Mouse (Mus musculus): ENCODE measurements around the gene Rhbg.

Gene Rhbg

GRCm38 (mm10) chr3:88256382-88256781 lies 1.9 kb upstream of the Rhbg start:
- no peak for DNase-seq

DNA sequence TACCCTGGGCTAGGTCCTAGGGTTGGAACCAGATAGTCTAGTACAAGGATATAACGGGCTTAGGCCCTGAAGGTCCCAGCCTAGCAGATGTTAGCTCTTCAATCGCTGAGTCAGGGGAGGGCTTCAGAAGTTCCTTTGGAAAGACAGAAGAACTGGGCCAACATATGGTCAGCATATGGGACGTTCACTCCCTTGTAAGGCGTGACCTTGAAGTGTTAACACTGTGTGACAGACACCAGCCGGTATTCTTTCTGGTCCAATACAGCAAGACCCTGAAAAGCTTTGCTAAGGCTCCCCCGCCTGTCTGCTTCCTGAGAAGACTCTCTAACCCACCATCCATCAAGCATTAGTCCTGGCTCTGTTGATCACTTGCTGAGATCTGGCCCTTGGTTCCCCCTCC lies 1.4 kb upstream of the Rhbg start:
- no peak for DNase-seq

DNA sequence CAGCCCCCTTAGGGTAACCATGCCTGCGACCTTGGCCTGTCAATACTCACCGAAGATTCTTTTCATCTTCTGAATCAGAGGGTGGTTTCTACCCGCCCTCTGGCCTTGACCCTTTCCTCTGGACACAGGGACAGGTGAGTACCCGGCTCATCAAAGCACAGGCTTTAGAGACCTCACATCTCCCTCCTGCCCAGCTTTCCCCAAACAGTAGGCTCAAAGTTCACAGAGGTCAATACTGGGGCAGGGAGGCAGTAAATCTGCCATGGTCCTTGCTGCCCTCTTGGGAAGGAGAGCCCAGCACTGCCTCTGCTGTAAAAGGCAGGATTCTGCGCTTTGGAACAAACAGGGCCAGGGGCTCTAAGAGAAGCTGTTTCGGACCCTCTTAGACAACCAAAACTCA lies 1.8 kb downstream of the Rhbg start:
- DNase-seq: no peak

DNA sequence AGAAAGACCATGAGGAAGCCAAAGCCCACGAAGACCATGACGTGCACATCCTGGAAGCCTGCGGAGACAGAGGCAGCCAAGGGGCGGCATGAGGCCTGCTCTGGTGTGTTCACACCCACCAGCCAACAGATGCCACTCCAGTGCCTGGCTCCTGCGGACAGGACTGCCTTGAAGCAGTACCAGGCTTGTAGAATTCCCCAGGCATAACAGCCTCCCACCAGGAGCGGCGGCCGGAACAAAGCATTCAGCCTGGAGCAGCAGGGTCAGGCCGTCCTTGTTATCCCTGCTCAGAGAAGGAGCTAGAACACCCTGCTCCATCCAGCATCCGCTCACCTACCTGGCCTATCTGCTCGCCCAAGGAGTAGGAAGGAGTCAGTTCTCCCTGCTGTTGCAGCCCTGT lies 6.1 kb downstream of the Rhbg start:
- DNase-seq: no peak

GRCm38 (mm10) chr3:88247666-88248065 lies 6.8 kb downstream of the Rhbg start:
- DNase-seq: no peak

DNA sequence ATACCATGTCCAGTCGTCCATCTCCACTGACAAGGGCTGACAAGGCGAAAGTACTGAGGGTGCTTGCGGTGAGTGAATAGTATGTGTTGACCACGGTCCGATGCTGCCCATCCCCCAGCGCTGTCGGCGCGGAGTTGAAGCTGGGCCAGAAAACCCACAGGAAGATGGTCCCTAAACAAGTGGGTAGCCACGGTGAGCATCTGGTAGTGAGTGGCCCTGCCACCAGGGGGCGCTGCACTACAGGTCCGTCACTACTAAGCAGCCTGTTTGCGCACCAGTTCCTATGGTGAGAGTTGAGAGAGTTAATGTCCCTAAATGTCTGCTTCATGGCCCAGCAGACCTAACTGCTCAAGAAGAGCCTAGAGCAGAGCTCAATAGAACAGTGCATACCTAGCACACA lies 8.7 kb downstream of the Rhbg start:
- DNase-seq: peak; percentile 72

GRCm38 (mm10) chr3:88244071-88244470 lies 10.4 kb downstream of the Rhbg start:
- DNase-seq: peak; percentile 59

GRCm38 (mm10) chr3:88242531-88242930 lies 12.0 kb downstream of the Rhbg start:
- DNase-seq: peak; percentile 89

DNA sequence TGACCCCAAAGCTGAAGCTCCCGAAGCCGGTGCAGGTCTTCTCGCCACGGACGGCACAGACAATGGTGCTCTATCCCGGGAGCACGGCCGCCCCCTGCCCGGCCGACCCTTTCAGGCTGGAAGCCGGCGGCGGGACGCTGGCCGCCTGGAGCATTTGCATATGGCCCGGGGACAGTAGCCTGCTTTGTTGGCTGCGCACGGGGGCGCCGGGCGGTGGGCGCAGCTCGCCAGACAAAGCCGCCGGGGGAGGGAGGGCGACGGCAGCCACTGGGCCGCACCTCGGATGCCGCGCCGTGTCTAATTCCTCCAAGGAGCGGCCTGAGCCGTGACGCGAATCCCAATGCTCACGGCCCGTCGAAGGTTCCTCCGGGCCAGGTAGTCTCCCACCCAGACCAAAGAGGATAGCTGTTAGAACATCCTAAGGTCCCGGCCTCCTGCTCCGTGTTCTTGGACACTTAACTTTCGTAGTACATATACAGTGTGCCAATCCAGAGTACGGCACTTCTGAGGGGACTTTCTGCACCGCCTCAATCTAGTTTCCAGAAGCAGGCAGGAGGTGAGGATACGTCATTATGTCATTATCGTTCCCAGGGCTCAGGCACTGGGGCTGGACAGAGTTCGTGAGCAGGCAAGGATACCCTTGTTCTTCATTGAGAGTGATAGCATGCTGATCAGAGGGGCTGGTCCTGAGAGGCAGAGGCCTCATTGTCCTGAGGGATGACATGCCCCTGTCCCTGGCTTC lies 13.3 kb downstream of the Rhbg start:
- no peak for DNase-seq

- DNase-seq: peak; percentile 36
These were observed 15.1 kb downstream of the Rhbg start for GRCm38 (mm10) chr3:88239446-88239845.

GRCm38 (mm10) chr3:88238866-88239391 lies 15.6 kb downstream of the Rhbg start:
- peak; percentile 57 for DNase-seq

DNA sequence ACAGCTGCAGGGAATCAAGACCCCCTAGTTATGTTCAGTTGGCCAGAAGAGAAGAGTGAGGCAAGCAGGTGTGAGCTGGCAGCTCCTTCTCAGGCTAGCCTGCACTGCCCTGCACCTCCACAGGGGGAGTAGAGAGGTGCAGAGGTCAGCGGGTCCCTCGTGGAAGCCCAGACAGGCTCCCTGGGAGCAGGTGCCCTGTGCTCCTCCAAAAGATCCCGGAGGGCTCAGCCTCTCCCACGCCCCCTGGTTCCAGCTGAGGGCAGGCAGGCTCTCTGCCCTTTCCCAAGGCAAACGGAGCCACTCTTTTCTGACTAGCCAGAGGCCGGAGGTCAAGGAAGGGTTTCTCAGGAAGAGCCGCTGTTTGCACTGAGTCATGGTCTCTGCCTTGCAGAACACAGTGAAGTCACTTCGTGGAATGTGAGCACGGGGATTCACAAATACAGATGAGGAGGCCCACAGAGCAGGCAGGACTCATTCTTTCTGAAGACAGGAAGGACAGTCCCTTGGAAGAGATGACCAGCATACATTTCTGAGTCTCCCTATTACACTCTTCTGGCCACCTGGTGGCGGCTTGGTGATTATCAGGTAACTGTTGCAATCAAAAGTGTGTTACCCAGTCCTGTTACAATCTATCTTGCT lies 16.8 kb downstream of the Rhbg start:
- DNase-seq: peak; percentile 77

DNA sequence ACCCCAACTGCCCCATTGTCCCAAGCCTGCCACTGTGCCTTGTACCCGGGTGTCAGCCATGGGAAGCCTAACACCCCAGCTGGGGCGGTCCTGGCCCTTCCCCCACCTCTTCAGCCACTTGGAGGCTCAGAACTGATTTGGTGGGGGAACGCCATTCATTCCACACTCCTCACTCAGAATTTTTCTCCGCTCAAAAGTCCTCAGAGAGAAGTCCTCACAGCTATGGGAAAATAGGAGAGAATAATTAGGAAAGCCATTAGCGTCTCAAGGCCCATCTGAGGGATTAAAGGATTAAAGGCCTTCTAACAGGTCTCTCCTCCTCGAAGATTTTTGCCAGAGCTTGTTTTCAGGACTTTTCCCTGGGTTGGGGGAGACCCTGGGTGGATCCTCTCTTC lies 17.4 kb downstream of the Rhbg start:
- peak; percentile 27 for DNase-seq

DNA sequence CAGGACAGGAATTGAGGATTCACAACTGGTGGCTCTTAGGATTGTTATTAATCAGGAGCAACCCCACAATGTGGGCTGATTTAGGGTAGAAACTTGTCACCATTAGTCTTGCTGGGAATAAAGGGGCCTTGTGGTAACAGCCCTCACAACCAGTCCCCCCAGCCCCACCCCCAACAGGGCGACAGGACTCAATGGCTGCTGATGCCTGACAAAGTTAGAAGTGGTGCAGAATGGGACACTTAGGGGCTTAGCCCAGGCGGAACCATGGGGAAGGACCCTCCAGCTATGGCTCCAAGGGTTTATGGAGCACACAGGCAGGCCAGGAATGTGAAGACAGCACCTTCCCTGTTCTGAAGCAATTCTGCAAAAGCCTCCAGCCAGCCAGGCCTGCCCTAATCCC lies 18.9 kb downstream of the Rhbg start:
- peak; percentile 30 for DNase-seq

DNA sequence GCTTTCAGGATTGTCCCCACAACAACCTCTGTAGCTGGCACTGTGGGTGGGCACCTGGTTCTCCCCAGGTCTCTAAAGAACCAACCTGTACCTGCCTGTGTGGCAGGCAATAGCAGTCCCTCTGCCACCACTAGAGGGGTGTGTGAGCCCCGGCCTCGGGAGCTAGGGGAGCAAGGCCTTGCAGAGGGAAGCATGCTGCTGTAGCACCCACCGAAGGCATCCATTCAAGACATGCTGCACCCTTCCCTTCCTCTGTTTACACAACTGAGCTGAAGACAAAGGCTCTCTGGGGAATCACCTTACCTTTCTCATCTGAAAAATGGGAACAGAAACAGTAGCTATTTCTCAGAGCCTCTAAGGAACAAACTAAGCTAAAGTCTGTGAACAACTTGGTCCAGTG lies 19.3 kb downstream of the Rhbg start:
- DNase-seq: peak; percentile 62

DNA sequence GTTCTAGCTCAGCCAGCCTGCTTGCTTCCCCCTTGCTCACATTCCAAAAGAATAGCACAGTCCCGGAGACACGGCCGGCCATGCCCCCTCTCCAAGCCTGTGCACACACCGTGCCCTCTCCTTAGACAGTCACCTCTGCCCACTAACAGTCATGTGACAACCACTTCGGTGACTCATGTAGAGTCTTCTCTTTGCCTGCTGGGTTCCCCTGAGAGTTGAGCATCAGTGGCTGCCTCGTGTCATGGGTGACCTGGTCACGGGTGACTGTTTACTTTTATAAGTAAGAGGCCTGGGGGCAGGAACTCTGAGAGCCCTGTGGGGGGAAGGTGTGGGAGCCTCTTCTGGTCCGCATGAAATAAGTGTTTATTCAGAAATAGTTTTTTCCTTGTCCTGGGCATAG lies 20.5 kb downstream of the Rhbg start:
- DNase-seq: no peak

DNA sequence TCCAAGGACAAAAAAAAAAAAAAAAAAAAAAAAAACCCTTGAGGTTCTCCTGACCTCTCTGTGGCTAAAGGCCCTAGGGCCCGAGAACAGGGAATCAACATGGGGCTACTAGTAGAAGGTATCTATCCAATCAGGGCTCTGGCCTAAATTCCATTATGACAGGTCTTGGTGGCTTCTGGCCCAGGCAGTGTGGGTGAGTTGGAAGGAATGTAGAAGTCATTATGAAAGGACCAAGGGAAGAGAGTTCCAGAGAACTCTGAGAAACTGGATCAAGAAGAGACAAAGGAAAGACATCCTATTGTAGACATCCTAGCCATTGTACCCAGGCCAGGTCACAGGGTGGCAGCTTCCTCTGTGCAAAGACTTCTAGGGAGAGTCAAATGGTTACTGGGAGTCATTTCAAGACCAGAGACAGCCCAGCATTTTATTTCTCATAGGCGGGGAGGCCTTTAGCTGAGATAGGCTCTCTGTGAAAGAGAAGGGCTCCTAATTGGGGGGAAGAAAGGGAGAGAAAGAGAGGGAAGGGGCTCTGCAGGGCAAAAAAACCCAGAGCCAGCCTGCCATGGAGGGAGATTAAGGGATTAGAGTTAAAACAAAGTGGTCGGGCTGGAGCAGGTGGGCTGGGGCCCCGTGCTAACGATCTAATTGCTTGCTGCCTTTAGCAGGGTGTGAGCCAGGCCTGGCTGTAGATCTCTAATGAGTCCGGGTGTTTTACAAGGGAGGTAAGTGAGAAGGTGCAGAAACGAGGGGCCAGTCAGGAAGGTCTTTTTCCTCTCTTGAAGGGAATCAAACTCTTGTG lies 21.5 kb downstream of the Rhbg start:
- no peak for DNase-seq

DNA sequence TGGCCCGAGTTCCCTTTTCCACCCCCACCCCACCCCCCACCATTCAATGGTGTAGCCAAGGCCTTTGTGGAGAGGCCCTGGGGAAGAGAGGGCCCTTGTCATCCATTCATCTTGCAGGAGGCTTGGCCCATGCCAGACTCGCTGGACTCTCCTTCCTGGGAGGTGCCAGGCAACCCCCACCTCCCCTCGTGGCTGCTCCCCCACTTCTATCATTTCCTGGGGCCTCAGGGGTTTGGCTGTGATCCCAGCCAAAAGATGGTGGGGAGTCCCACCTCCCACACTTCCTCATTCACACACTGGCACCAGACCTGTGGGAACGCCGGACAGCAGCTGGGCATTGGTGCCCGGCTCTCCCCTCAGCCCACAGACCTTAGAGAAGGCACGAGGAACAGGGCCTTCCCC lies 22.2 kb downstream of the Rhbg start:
- DNase-seq: no peak

DNA sequence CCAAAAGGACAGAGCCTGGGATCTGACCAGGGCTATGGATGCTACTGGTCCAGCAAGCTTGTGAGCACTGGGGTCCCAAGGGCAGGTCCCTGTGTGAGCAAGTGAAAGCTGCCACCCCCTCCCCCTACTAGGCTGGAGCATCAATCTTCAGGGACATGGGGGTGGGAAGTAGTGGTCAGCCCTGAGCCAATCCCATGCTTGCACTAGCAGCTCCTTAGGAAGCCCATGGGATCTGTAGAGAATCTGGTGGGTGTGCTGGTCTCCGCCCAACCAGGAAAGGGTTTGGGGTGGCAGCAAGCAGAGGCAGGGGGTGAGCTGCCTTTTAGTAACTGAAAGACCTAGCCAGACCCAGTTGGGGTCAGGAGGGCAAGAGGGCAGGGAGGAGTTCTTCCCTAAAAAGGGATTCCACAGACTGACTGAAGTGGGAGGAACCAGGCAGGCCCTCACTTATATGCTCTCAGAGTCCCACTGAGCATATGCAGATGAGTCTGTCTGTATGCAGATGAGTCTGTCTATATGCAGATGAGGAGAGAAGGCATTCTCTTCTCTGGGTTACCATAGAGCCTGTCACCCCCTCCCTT lies 23.4 kb downstream of the Rhbg start:
- DNase-seq: no peak

- no peak for DNase-seq
These were observed 24.1 kb downstream of the Rhbg start for GRCm38 (mm10) chr3:88230262-88231047.

GRCm38 (mm10) chr3:88229526-88229925 lies 25.0 kb downstream of the Rhbg start:
- DNase-seq: no peak

DNA sequence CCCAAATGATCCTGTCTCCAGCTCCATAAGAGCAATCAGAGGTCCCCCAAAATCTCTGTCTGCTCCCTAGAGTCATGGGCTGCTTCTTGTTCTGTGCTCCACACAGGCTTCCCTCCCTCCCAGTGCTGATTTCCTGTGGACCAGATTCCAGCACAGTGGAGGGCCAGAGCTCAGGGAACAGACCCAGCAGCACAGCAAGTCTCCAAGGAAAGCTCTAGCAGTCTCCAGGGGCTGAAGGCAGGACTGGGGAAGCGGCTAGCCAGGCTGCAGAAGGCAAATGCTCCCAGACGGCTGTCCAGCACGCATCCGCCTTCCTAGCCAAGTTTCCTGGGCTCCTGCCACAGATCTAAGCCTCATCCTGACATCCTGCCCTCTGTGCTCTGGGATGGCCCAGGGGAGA lies 25.6 kb downstream of the Rhbg start:
- peak; percentile 74 for DNase-seq

GRCm38 (mm10) chr3:88227976-88228375 lies 26.5 kb downstream of the Rhbg start:
- DNase-seq: no peak

Data from cerebellum, adult 9-10 months (tissue).